Mouse (Mus musculus): ENCODE measurements around the gene Tagln. TPM values are rescaled to one million over a fixed set of nuclear protein-coding genes. Genes with fewer than 3 reads are reported as not detected.

Tagln gene
- total and polyA plus RNA-seq, 3 experiments: 0.59 to 2.3 TPM; not detected in 1

- H3K4me3 ChIP-seq (replicated peaks in 1 of 3; ENCODE audit: low read depth in 2 of 3, low read length in 2 of 3, poor library complexity in 1 of 3): no peak overlapping the region
- H3K79me2 ChIP-seq (replicated peaks; ENCODE audit: control insufficient read depth, extremely low read depth, insufficient read depth, poor library complexity, severe bottlenecking): no peaks in the 10 kb centered on the region
- H3K4me2 ChIP-seq (ENCODE audit: insufficient read depth, low read depth, poor library complexity, severe bottlenecking): no peak overlapping the region
- no peak for DNase-seq (ENCODE audit: extremely low read depth)
- peaks cover 55 to 87% of the 10 kb centered on the region in 2 experiments for H3K36me3 ChIP-seq (replicated peaks in 1 of 2; ENCODE audit: control insufficient read depth in 1 of 2, insufficient read depth in 1 of 2, low read length in 1 of 2)
- H3K27ac ChIP-seq (ENCODE audit: insufficient read depth, low read depth): no peak overlapping the region
- dilution Hi-C loops (cut with MboI; ENCODE audit: extremely low pct_ligation_motif_present, extremely low pct_unique_long_range_greater_than_20kb, low sequenced_read_pairs): no loop called here
- H3K9me3 ChIP-seq (replicated peaks; ENCODE audit: low read length): no peaks in the 10 kb centered on the region
- H3K9ac ChIP-seq (ENCODE audit: insufficient read depth, low read depth): no peak overlapping the region
- in situ Hi-C loops (cut with MboI; ENCODE audit: low pct_ligation_motif_present, low pct_unique_long_range_greater_than_20kb, low sequenced_read_pairs): no loop called here
- no peaks in the 10 kb centered on the region for H3K4me1 ChIP-seq (ENCODE audit: control insufficient read depth in 1 of 2, insufficient read depth in 2 of 2)
- H3K27me3 ChIP-seq (replicated peaks): no peaks in the 10 kb centered on the region
- TF ChIP-seq POLR2AphosphoS2 (IDR thresholded peaks at IDR 0.05; ENCODE audit: low read depth, low read length) (no peak), USF2 (conservative IDR thresholded peaks at IDR 0.05; ENCODE audit: low read depth, low read length) (no peak), ZMIZ1 (IDR thresholded peaks at IDR 0.05; ENCODE audit: low read depth, low read length) (no peak), KAT2A (IDR thresholded peaks at IDR 0.05; ENCODE audit: insufficient replicate concordance, low read length) (no peak), MEF2A (IDR thresholded peaks at IDR 0.05; ENCODE audit: borderline replicate concordance, low read depth, low read length) (no peak), CHD2 (IDR thresholded peaks at IDR 0.05; ENCODE audit: low read length) (no peak), RCOR1 (conservative IDR thresholded peaks at IDR 0.05; ENCODE audit: low read depth, low read length) (no peak), GABPA (IDR thresholded peaks at IDR 0.05; ENCODE audit: insufficient replicate concordance, low read depth, low read length) (no peak), JUN (IDR thresholded peaks at IDR 0.05; ENCODE audit: insufficient read depth, low read depth, low read length) (no peak), ZNF384 (IDR thresholded peaks at IDR 0.05; ENCODE audit: low read depth, low read length) (no peak), IRF4 (IDR thresholded peaks at IDR 0.05; ENCODE audit: low read depth, low read length) (no peak), TBP (conservative IDR thresholded peaks at IDR 0.05; ENCODE audit: low read depth, low read length) (no peak), BHLHE40 (IDR thresholded peaks at IDR 0.05; ENCODE audit: low read depth, low read length) (no peak)
Observed at GRCm38 (mm10) chr9:45919895-45920294, 16.0 kb downstream of the Tagln start.

GRCm38 (mm10) chr9:45917041-45917934 is 18.6 kb downstream of the Tagln start:
- Histone ChIP-seq H3K9ac (ENCODE audit: insufficient read depth, low read depth) (no peak overlapping the region), H3K4me3 (replicated peaks in 1 of 3; ENCODE audit: low read depth in 2 of 3, low read length in 2 of 3, poor library complexity in 1 of 3) (no peak overlapping the region), H3K27ac (ENCODE audit: insufficient read depth, low read depth) (no peak overlapping the region), H3K4me2 (ENCODE audit: insufficient read depth, low read depth, poor library complexity, severe bottlenecking) (no peak overlapping the region), H3K36me3 (replicated peaks in 1 of 2; ENCODE audit: control insufficient read depth in 1 of 2, insufficient read depth in 1 of 2, low read length in 1 of 2) (peaks cover 65 to 96% of the 10 kb centered on the region in 2 experiments), H3K4me1 (ENCODE audit: control insufficient read depth in 1 of 2, insufficient read depth in 2 of 2) (no peaks in the 10 kb centered on the region), H3K9me3 (replicated peaks; ENCODE audit: low read length) (no peaks in the 10 kb centered on the region), H3K79me2 (replicated peaks; ENCODE audit: control insufficient read depth, extremely low read depth, insufficient read depth, poor library complexity, severe bottlenecking) (no peaks in the 10 kb centered on the region), H3K27me3 (replicated peaks) (no peaks in the 10 kb centered on the region)
- dilution Hi-C loops (cut with MboI; ENCODE audit: extremely low pct_ligation_motif_present, extremely low pct_unique_long_range_greater_than_20kb, low sequenced_read_pairs): no loop called here
- no peak for DNase-seq (ENCODE audit: extremely low read depth)
- in situ Hi-C loops (cut with MboI; ENCODE audit: low pct_ligation_motif_present, low pct_unique_long_range_greater_than_20kb, low sequenced_read_pairs): no loop called here
- no peak for TF ChIP-seq E2F4 (IDR thresholded peaks at IDR 0.05; ENCODE audit: insufficient replicate concordance, low read depth, low read length)
- no peak for TF ChIP-seq ETS1 (conservative IDR thresholded peaks at IDR 0.05; ENCODE audit: low read depth, low read length)
- TF ChIP-seq IRF4 (IDR thresholded peaks at IDR 0.05; ENCODE audit: low read depth, low read length): no peak
- TF ChIP-seq GABPA (IDR thresholded peaks at IDR 0.05; ENCODE audit: insufficient replicate concordance, low read depth, low read length): no peak
- no peak for TF ChIP-seq RCOR1 (conservative IDR thresholded peaks at IDR 0.05; ENCODE audit: low read depth, low read length)
- no peak for TF ChIP-seq MYC (IDR thresholded peaks at IDR 0.05; ENCODE audit: low read depth, low read length)
- no peak for TF ChIP-seq ZKSCAN1 (IDR thresholded peaks at IDR 0.05; ENCODE audit: borderline replicate concordance, low read depth, low read length)
- TF ChIP-seq JUND (conservative IDR thresholded peaks at IDR 0.05; ENCODE audit: low read depth, low read length): no peak
- no peak for TF ChIP-seq POLR2A (IDR thresholded peaks at IDR 0.05; ENCODE audit: low read depth, low read length)
- TF ChIP-seq RAD21 (IDR thresholded peaks at IDR 0.05; ENCODE audit: low read depth, low read length): no peak
- no peak for TF ChIP-seq CHD1 (IDR thresholded peaks at IDR 0.05; ENCODE audit: low read depth, low read length)
- TF ChIP-seq ZC3H11A (IDR thresholded peaks at IDR 0.05; ENCODE audit: low read depth, low read length): no peak
- TF ChIP-seq CTCF (conservative IDR thresholded peaks at IDR 0.05 in 1 of 2, IDR thresholded peaks at IDR 0.05 in 1 of 2; ENCODE audit: low read depth in 2 of 2, low read length in 2 of 2): no peak
- no peak for TF ChIP-seq JUN (IDR thresholded peaks at IDR 0.05; ENCODE audit: insufficient read depth, low read depth, low read length)
- TF ChIP-seq SMC3 (IDR thresholded peaks at IDR 0.05; ENCODE audit: low read depth, low read length): no peak
- TF ChIP-seq TCF12 (IDR thresholded peaks at IDR 0.05; ENCODE audit: low read depth, low read length): no peak
